Mouse (Mus musculus) retina, embryonic 14.5 days (tissue): ENCODE data around the gene Pithd1.
"Not testable (repeated sequence)": the region's sequence is repeated elsewhere in the genome, so short reads cannot be mapped to it uniquely, and the experiment has no call there.

Source experiments
- DNase-seq: peaks from one replicate; pipeline ENCODE4 v3.0.0-alpha.2; 2015; ENCODE audit warnings: low spot score

Pithd1 gene

DNA sequence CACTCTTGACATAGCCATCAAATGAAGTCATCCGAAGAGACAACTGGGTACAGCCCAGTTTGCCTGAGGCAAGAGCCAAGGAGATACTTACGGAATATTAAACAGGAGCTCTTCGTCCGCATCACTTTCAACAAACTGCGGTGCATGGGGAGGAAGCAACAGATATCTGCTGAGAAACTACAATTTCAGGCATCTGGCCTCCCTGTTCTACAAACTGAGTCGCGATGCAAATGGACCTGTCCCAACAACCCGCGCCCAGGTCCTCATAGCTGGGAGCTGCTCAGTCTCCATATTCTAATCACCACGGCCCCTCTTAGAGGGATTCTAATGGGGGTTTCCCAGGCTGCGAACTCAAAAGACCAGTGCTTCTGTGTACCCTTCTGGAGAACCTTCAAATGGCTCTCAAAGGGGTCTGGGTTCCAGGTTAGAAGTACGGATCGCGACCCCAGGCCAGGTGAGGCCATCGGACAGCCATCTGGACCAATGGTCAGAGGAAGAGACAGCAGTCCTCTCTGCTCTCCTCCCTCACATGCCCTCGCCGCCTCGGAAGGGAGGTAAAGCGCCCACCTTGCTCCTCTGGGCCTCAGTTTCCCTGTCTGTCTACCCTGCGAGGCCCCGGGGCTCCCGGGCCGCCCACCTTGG lies 642 bp downstream of the Pithd1 start:
- peak; percentile 21 for DNase-seq

DNA sequence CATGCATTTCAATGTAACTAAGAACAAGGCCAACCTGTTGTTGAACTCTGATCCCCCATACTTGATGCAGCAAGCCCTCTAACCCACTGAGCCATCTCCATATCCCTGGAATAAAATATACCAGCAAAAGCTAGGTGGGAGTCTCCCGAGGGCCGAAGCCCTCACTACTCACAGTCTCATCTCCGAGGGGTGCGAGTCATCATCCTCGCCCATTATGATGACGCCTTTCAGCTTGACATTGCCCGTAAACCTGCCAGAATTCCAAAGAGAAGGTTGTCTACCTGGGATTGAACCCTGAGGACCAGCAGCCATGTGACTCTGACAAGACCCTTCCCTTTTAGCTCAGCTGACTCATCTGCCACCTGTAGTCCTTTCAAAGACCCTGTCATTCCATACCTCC lies 1.3 kb downstream of the Pithd1 start:
- DNase-seq = no peak

DNA sequence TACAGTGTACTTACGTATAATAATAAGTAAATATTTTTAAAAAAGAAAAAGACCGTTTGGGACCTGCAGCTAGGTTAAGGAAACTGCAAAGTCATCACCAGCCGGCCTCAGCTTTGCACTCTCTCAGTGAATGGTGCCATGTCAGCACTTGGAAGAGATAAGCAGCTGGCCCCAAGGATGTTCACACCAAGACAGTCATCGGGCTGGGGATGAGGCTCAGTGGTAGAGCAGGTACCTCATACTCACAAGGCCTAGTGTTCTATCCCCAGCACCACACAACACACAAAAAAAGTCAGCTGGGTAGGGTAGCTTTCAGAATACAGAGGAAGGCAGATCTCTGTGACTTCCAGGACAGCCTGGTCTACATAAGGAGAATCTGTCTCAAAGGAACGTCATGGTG lies 1.9 kb downstream of the Pithd1 start:
- no peak for DNase-seq

DNA sequence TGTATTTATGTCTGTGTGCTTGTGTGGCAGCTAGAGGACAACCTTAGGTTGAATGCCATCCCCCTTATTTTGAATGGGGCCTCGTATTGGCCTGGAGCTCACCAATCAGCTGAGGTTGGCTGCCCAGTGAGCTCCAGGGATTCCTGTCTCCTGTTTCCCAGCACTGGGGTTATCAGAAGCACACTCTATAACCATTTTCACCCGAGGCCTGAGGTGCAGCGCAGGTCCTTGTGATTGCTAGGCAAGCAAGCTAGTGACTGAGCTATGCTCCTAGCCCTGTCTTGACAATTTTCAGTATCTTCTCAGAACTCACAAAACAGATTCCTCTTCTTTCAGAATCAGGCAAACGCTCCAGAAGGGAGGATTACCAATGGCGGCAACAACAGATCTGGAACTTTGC lies 2.5 kb downstream of the Pithd1 start:
- no peak for DNase-seq

DNA sequence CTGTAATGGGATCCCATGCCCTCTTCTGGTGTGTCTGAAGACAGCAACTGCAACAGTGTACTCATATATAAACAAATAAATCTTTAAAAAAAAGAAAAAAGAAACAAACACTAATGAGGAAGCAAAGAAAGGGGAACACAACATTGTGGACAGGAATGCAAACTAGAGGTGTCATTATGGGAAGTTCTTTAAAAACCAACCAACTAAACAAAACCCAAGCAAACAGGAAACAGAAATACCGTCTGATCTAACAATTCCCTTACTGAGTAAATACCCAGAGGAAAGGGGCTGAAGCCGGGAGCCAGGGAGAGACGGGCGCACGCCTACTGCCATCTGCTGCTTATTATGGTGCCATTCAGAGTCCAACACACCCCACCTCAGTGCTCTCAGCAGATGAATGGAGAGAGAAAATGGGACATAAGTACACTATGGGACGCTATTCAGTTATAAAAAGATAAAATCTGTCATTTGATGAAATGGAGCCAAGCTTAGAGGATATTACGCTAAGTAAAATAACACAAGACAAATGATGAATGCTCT lies 5.5 kb downstream of the Pithd1 start:
- no peak for DNase-seq

DNA sequence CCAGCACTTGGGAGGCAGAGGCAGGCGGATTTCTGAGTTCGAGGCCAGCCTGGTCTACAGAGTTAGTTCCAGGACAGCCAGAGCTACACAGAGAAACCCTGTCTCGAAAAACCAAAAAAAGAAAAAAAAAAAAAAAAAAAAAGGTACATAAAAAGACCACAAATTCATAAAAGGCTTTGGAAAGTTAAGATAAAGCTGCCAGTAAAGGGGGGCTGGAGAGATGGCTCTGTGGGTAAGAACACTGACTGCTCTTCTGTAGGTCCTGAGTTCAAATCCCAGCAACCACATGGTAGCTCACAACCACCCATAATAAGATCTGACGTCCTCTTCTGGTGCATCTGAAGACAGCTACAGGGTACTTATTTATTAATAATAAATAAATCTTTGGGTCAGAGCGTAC lies 6.8 kb downstream of the Pithd1 start:
- DNase-seq = not testable (repeated sequence)

DNA sequence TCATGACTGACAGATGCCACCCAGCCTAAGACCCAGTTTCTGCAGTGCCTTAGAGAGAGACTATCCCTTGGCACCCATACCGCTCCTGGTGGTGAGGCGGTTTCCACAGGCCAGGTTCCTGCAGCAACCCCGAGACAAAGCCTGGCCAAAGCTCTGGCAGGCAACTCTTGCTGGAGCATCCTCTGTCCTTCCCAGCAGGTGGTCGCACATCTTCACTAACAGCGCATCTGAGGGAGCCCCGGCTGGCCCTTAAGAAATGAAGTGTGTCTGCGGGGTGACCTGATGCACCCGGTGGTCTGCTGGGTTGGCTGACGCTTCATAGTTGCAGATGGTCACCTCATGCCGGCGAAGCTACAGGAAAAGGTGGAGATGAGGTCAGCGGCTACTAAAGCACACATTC lies 10.9 kb downstream of the Pithd1 start:
- DNase-seq = no peak

DNA sequence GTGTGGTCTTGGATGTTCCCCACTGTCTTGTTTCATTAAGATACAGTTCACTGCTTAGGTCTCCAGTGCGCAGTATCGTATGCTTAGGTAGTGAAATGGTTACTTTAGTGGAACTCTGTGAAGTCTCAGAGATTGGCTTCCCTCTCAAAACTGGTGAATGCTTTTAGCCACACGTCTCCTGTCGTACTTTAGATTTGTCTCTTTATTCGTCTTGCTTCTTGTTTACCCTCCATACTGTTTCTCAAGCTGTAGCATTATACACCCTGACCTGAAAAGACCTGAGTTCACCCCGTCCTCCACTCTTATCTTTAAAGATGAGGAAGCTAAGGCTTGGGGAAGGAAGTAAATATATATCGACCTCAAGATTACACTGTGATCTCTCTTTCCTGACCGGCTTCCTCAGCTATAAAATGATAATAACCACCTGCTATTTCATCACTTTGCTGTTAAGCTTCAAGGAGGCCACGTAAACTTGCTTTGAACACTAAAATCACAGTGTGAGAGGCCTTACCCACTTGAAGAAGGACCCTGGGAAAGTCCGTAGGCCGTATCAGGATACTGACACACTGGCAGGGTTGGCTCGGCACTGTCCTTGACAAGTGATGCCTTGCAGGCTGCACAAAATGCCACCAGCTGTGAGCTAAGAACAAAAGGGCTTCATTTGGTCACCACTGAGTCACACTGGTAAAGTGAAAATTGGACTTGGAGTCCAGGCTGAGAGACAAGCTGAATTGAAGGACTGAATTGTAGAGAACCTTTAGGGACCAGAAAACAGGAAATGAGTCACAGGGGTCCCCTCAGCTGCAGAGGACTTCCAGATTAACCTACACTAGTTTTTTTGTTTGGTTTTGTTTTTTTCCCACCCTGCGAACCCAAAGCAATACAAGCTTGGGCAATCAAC lies 13.9 kb downstream of the Pithd1 start:
- DNase-seq = no peak

DNA sequence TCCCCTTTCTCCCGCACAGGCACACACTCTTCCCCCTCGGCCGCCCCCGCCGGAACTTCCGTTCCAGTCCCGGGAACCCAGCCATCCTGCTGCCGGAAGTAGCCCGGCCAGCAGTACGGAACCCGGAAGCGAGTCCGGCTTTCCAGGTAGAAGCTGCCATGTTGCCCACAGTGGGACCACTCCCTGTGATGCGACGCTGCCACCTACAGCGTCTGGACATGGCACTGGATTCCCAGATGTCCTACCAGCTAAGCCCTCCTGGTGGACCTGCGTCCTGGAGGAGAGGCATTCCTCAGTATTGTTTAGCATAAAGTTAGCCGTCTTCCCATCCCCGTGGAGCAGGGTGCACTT lies 14.5 kb downstream of the Pithd1 start, which contains the start of gene Lypla2:
Gene Lypla2 (minus strand): TSS at position 71 of the 351 bp plus-strand sequence.
- peak; percentile 81 for DNase-seq

DNA sequence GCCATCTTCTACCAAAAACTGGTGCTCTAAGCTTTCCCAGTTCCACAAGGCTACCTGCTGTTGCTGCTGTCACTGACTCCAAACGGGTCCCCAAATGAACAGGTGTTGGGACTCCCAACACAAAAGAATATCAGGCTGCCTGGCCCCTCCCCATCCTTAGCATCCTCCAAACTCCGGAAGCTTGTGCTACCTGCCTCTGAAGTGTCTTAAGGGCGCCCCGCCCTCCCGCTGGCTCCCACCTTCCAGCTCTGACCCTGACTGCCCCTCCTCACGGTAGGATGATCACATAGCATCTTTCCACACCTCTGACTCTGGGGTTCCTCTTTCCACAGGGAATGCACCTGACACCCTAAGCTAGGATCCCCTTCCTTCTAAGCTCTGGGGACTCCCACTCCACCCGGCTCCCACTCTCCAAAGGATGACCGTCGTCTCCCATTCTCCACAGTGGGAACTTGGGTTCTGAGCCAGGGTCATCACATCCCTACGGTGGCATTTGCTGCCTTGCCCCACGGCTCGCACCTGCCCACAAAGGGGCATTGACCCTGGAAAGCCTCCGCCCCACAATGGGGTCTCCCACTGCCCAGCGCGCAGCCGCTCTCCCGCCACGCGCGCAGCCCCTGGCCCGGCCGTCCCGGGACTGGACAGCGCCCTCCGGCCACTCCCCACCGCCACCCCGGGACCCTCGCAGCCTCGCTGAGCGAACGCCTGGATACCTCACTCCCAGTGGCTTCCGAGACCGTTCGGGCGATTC lies 15.1 kb downstream of the Pithd1 start:
- no peak for DNase-seq

DNA sequence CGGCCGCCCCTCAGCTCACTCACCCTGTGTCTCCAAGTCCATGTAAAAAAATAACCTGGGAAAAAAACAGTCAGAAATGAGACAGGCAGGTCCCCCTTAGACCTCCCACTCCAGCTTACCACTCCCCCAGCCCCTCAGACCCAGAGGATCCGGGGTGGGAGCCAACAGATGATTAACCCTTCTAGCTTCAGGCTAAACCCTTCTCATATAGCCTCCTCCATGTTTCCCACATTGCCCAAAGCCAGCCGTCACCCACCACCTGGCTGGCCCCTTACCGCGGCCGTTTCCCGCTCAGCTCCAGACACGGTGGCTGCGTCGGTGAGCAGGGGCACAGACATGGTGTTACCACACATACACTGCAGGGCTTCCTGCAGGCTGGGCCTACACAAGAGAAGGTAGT lies 16.5 kb downstream of the Pithd1 start:
- no peak for DNase-seq

DNA sequence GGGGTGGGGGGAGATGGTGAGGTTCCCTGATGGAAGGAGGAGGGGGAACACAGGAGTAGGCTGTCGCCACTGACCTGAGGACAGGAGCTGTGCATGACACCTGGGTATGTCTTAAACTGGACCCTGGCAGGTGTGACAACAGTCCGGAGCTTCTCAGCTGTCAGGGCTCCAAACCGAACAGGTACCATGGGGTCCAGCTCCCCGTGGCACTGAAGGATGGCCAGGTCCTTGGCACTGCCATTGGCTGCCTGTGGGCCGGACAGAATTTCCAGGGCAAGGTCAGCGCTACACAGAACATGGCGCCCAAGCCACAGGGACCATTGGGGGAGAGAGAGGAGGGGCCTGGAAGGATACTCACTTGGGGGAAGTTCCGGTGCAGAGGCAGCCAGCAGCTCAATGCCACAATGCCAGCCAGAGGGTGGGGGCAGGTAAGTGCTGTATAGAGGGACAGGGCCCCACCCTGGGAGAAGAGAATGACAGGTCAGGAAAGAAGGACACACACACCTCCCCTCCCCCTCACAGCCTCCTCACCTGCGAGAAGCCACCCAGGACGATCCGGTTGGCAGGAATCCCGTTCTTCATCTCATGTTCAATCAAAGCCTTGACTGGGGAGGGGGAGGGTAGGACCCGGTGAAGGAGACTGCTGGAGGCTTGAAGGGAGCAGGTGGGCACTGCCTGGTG lies 17.9 kb downstream of the Pithd1 start:
- DNase-seq = no peak

DNA sequence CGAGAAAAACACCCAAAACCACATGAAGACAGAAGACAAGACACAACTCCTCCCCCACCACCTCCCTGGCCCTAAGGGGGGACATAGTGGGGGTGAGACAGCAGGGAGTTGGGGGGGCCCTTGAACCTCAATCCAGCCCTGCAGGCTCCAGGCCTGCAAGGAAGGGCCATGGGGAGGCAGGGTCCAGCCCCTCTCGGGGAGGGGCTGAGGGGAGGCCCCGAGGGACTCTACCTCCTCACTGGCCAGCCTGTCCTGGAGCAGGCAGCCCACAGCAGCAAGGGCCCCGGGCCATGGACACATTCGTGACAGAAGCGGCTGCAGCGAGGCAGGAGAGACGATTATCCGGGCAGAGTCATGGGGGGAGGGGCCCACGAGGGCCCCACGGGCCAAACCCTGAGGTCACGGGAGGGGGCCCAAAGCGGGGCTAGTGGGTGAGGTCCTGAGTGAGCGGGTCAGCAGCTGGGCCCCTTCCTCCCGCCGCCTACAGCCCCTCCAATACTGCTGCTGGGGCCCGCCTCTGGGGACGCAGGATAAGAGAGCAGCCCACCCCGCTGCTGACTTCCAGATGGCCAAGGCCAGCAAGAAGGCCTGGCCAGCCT lies 18.7 kb downstream of the Pithd1 start:
- DNase-seq = no peak

DNA sequence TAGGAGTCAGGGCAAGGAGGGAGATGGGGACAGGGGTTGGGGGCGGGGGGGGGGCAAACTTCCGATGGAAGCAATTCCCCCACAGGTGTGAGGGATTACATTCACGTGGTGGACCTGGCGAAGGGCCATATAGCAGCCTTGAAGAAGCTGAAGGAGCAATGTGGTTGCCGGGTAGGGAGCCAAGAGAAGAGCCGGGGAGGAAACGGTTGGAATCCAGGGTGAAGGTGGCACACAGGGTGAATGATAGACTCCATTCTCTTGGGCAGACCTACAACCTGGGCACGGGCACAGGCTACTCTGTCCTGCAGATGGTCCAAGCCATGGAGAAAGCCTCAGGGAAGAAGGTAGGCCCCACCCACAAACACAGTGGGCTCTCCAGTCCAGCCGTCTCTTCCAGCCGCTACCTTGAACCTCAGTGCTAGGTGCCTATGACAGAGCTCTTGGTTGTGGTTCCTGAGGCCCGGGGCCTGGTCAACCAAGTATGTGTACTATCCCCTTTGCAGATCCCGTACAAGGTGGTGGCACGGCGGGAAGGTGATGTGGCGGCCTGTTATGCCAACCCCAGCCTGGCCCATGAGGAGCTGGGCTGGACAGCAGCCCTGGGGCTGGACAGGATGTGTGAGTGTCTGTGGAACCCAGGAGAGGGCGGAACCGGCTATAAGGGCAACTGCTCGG lies 19.8 kb downstream of the Pithd1 start:
- no peak for DNase-seq

DNA sequence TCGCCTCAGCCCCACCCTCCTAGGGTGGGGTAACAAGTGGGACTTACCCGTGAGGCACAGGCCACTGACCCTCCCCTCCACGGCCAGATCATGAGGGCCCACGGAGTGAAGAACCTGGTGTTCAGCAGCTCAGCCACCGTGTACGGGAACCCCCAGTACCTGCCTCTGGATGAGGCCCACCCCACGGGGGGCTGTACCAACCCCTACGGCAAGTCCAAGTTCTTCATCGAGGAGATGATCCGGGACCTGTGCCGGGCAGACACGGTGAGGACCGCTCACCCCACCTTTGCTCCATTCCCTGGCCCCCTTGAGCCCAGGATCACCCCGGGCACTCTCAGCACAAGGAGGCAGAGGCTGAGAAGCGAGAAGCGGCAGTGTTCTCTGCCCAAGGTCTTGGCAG lies 20.8 kb downstream of the Pithd1 start:
- DNase-seq = no peak

DNA sequence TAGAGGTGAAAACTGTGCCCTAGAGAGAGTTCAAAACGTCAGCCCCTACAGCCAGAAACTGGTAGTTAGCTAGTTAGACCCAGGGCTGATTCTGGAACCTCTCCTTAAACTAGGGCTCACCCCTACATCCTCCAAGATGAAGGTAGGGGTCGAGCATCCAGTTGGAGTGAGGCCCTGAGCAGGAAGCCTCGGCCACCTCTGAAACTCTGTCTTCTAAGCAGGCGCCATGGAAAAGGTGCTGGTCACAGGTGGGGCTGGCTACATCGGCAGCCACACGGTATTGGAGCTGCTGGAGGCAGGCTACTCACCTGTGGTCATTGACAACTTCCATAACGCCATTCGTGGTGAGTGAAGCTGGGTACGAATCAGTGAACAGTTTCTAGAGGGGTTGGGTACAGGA lies 22.0 kb downstream of the Pithd1 start:
- no peak for DNase-seq

DNA sequence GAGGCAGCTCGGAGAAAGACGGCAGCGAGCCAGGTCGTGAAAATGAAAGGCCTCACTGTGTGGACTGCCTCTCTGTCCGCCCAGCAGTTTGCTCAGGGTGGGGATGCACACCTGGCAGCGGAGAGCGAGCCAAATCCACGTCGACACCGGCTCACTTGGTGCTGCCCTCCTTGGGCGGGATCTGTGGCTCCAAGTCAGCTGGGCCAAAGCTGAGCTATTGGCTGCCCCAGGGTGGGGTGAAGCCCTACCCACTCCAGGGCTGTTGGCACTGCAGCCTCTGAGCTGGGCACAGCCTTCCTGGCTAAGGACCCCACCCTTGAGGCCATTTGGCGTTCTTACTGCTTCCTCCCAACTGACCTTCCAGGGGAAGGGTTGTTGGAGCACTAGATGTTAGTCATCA lies 22.6 kb downstream of the Pithd1 start:
- DNase-seq = no peak

DNA sequence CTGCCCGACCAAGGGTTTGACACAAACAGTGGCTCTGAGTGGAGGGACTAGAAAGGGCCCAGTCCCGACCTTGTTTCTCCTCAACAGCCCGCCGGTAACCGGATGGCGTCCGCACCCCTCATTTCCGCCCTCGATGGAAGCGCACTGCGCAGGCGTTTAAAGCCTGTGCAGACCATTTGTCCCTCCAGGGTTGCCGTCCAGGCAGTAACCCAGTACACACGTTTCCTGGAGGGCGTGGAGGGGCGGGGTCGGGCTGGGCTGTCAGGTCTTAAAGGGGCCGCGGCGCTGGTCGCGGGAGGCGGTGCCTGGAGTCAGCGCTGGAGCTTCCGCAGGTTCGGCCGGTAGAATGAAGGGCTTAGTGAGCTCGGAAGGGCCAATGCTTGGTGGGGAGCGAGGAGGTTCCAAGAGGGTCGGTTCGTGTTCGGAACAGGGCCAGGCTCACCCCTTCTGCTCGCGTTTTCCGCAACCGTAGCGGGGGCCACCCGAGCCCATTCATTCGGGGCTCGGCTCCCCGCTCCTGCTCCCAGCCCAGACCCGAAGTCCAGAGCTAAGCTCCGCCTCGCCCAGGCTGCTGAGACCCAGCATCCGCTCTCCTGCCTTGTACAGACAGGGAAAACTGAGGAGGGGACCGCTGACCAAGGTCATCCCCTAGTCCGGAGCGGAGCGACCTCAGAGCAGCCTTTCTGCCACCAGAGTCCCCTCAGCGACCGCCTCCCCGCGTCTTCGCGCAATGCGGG lies 23.4 kb downstream of the Pithd1 start, which contains the start of gene Gale:
Gene Gale (plus strand): TSS at position 271 of the 737 bp plus-strand sequence.
- peak; percentile 97 for DNase-seq

DNA sequence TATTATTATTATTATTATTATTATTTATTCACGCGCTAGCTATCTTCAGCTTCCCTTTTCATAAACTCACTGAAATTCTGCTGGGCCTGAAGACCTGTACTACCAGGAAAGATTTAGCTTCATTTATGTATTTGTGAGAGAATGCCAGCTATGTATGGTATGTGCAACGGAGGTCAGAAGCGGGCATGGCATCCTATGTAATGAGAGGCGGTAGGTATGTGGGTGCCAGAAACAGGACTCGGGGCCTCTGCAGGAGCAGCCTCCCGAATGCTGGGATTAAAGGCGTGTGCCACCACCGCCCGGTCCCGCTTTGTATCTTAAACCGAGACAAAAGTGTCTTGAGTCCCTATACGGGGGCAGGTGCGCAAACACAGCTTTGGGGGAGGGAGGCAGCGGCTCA lies 24.1 kb downstream of the Pithd1 start:
- DNase-seq = no peak

DNA sequence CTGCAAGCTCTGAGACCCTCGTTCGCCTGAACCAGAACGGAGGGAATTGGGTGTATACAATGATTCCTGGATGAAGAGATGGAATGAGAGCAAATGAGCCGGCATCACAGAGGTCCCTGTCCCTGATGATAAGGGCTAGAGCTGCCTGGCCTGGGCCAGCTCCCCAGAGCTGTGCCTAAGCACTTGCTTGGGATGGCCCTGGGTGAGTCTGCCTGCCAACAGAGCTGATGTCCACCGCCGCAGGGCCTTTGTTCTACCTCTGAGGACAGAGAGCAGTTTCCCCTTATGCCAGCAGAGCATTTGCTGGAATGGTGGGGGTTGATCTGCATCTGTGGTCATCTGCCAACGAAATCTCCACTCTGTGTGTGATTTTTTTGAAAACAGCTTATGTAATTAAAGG lies 24.9 kb downstream of the Pithd1 start:
- DNase-seq = no peak
